Mouse (Mus musculus): ENCODE data around the gene Wrap53.

DNA sequence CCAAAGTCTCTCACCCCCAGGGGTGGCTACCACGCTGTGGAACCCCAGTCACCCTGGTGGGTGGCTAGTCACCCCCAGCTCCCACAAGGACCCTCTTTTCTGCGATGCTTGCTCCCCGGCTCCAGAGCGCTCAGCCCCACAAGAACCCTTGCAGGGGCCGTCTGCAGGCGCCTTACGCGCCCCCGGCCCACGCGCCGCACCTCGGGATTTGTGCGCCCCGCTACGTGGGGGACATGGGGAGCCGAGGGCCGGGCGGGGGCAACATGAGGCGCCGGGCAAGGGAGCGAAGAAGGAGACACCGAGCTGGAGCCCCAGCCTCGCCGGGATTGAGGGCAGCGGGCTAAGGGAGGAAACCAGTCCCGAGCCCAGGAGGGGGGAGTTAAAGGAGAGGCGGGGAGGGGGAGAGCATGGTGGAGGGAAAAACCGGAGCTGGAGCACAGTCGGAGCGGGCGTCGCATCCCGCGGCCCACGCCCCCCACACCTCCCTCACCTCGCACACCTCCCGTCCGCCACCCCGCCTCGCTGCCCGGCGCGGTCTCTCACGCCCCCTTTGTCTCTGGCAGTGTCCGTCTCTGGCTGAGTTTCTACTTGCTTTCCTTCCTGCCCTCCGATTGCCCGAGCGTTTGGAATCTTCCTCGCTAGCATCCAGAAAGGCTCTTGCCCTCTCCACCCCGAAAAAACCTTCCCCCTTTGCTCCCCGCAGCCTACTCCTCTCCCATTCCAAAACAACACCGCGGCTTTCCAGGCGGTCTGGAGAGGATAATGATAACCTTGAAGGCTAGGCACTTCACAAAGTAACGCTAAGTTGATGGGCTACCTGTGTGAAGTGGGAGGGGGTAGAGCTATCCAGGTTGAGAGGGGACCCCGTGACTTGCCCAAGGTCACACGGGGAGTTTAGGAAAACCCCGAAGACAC, 19.9 kb downstream of the Wrap53 start, which contains the start of gene Efnb3:
- TF ChIP-seq CTCF (IDR thresholded peaks at IDR 0.05; ENCODE audit: low read depth, low read length) (no peak), GATA1 (IDR thresholded peaks at IDR 0.05; ENCODE audit: borderline replicate concordance, low read length) (no peak), TAL1 (conservative IDR thresholded peaks at IDR 0.05; ENCODE audit: low read depth, low read length) (no peak), POLR2AphosphoS5 (IDR thresholded peaks at IDR 0.05; ENCODE audit: insufficient replicate concordance, low read depth, low read length) (no peak)
